Mouse (Mus musculus) lung, postnatal 10 days (tissue): ENCODE measurements at regions not wholly inside any gene's neighbourhood (a gene's known extent, or its start where the extent isn't known, plus 50 kb on each side); places are given as distances from the start of the nearest gene placed in this dataset.
A peak's percentile ranks its signal among the peaks of the same experiment; 100 is the strongest.

Source experiments
- DNase-seq: peaks from one replicate; pipeline ENCODE4 v3.0.0; 2021

DNA sequence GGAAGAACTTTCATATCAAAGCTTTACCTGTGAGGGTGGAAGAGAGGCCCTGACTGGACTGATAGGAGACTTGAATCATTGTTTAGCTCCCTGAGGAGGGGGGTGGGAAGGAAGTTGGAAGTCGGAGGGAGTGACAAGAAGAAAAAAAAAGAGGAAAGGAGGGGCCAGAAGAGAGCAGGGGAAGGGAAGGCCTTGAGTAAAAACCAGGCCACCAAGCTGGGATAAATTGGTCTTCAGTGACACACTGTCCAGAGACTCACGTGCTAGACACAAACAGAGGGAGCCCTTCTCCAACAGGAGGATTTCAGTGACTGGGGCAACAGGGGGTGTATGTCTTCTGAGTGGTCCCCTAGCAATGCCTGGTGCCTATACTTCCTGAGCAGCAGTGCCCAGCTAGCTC, 172.9 kb downstream of the Dact1 start:
- no peak for DNase-seq

GRCm38 (mm10) chr12:71483536-71484165, 174.0 kb downstream of the Dact1 start:
- no peak for DNase-seq

DNA sequence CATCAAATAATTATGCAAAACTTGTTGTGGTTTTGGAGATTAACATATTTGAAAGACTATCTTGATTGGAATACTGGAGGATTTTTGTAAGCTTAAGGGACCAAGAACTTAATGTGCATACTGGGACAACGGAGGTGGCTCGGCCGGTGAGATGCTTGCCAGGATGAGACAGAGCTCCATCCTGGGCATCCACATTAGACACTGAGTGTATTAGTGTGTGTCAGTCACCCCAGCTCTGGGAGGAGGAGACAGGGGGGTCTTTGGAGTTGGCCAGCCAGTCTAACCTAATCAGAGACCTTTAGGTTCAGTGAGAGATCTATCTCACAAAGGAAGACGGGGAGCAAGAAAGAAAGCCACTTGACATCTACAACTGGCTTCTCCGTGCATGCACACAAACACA, 174.6 kb downstream of the Dact1 start:
- DNase-seq: no peak

DNA sequence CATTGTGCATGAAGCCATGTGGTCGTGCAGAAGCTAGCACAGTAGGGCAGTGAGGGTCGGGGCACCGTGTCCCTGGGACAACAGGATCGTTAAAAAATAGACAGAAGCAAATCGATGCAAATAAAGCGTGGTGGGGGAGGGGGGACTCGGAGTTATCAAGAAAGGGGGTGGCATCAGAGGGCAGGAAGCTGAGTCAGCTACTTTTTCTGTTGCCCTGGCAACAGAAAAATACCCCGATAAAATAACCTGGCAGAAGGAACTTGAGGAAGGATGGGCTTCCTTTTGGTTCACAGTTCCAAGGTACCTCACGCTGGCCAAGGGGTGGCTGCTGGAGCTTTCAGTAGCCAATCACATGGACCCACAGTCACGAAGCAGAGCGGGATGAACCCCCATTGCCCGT, 176.4 kb downstream of the Dact1 start:
- no peak for DNase-seq

DNA sequence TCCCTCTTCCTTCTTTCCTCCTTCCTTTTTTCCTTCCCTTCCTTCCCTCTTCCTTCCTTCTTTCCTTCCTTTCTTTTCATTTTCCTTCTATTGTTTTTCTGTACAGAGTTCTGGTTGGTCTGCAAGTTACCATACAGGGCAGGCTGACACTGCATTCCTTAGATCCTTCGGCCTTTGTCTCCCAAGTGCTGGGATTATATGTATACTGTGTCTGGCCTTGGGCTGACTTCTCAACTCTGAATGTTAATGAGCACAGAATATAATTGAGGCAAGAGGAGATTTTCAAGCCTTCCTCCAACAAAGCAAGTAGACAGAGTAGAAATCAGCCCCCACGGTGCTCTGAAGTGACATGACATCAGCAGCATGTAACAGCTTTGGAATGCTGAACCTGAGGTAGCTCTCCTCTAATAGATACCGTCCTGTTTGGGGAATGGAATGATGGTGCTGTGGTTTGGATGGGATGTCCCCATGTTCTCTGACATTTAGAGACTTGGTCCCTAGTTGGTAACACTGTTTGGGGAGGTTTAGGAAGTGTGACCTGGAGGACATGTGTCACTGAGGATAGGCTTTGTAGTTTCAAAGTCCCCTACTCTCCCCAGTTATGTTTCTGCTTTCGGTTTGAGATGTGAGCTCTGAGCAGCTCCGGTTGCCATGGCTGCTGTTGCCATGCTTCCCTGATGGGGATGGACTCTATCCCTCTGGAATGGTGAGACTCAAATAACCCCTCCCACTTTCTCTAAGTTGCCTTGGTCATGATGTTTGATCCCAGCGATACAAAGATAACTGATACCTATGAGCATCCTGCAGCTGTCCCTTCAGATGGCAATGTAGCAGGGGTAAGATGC, 178.1 kb downstream of the Dact1 start:
- DNase-seq: no peak

GRCm38 (mm10) chr12:71489295-71489694, 179.6 kb downstream of the Dact1 start:
- peak; percentile 44 for DNase-seq

GRCm38 (mm10) chr12:71494803-71495293, 185.2 kb downstream of the Dact1 start:
- DNase-seq: no peak

- peak; percentile 8 for DNase-seq
Measured at GRCm38 (mm10) chr12:71498246-71499029, 188.8 kb downstream of the Dact1 start.

DNA sequence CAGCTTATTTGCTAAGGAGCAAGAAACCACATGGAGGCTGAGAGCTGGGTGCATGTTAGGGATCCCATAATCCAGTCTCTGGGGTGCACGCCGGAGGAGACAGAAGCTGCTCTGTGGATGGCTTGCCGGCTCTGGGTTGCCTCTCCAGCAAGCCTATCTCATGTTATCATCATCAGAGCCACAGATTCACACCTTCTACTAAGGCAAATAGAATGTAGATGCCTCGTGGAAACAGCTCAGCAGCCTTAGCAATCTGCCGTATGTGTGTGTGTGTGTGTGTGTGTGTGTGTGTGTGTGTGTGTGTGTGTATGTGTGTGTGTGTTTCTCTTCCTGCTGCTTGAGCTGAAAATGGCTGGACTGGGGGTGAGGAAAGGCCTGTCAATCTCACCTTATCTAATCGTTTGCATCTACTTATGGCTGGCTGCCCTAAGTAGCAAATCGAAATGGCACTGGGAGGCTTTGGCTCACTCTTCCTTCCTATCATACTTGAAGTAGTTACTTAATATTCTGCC, 191.7 kb downstream of the Dact1 start:
- DNase-seq: no peak

- no peak for DNase-seq
Measured at GRCm38 (mm10) chr12:71503265-71503664, 193.6 kb downstream of the Dact1 start.

DNA sequence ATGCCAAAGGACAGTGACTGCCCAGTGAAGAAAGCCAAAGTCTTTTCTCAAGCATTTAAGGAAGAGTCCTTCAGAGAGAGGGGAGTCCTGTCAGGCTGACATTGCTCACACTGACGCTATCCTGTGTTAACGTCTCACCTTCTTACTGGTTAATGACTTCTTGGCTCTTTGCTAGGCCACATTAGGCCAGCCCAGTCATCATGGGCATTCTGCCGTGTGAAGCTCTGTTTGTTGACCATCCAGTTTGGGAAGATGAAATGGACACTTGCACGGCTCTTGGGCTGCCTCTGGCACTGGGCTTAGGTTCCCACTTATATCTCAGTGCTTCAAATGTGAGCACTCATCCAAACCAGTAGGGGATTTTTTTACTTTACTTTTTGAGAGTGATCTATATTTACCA, 196.5 kb downstream of the Dact1 start:
- no peak for DNase-seq

DNA sequence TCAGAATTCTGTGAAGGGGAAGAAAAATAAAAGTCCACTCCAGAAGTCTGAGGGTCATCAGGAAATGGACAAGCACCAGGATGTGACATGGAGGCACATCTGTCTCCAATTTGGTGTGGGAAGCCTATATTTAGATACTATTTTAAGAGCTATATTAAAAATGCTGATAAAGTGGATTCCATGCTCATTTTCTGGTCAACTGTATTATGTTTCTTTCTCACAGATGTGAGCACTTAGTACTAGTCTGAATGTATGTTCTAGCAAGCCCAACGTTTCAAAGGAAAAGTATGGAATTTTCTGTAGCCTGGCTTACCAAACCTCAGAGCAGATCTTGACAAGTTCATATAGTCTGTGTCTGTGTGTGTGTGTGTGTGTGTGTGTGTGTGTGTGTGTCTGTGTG, 197.0 kb downstream of the Dact1 start:
- DNase-seq: no peak

- DNase-seq: no peak
Measured at GRCm38 (mm10) chr12:71512915-71513612, 203.4 kb downstream of the Dact1 start.

- no peak for DNase-seq
Measured at GRCm38 (mm10) chr12:71519520-71519919, 209.8 kb downstream of the Dact1 start.

GRCm38 (mm10) chr12:71521936-71522335, 212.3 kb downstream of the Dact1 start:
- no peak for DNase-seq

DNA sequence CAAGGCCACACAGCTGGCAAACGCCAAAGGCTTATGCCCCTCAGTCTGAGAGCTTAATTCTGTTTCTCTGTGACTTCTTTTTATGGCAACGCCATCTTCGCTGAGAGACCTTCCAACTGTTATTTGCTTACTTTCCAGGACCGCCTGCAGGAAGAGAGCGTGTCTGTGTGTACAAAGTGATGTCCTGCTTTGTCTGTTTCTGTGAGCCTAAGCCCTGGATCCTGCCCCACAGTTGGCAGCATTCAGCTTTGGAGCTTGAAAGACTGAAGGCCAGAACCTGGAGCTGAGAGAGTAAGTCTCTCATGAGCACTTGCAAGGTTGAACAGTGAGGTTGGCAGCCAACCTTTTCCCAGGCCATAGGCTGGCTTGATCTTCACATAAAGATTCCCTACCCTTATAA, 212.8 kb downstream of the Dact1 start:
- DNase-seq: peak; percentile 14

DNA sequence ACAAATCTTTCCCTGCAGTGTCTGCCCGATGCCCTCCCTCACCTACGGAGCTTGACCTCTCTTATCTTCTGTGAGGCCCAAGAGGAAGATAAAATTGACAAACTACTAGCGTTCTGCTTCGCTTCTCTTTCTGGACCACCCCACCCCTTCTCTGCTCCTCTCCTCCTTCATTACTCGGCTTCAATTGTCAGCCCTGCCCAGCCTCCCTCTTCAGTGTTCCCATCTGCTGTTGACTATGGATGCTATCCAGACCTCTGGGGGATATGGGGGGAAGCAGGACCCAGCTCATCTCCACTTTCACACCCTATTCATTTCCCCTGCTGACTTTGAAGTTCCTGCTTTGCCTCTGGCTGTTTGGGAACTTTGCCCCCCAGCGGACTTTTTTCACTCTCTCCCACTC, 214.5 kb downstream of the Dact1 start:
- peak; percentile 18 for DNase-seq

DNA sequence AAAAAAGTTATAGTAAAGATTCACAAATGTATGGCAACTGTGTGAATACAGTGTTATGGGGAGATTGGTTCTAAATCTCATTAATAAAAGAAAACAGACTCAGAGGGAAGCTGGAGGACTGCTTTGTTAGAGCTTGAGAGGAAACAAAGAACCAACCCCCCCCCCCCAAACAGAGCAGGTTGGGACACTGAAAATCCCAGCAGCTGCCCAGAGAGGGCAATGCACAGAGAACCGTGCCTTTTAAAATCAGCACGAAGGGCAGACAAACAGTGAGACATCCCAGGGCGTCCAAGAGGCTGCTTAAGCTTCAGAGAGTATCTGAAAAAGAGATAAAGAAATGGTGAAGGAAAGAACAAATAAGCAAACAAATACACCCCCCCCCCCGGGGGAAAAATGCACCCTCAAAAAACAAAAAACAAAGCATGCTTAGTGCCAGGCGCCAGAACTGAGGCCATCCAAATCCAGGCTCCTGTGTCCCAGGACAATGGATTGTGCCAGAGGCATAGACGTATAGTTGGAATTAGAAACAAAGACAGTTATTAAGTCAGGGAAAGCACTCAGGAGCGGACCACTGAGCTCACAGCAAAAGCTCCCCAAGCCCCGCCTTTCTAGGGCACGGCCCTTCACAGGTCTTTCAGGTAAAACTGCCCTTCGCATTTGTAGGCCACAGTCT, 215.7 kb downstream of the Dact1 start:
- DNase-seq: no peak

DNA sequence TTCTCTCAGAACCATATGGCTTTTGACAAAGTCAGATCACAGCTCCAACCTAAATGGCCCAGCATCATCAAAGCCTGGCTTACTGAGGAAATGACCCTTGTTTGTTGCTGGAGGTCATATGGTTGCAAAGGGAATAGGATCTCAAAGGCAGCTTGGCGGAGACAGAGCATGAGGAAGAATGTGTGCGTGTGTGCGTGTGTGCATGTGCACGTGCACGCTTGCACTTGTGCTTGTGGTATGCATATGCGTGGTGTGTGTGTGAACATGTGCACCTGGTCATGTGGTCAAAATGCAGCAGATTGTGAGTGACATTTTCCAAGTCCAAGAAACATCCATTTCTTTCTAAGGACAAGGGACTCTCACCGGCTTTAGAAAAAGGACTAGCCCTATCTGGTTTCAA, 216.9 kb downstream of the Dact1 start:
- no peak for DNase-seq

- DNase-seq: no peak
Measured at GRCm38 (mm10) chr12:71532161-71532560, 222.5 kb downstream of the Dact1 start.

GRCm38 (mm10) chr12:71532708-71533450, 223.2 kb downstream of the Dact1 start:
- no peak for DNase-seq
